In the genomic region with DNA sequence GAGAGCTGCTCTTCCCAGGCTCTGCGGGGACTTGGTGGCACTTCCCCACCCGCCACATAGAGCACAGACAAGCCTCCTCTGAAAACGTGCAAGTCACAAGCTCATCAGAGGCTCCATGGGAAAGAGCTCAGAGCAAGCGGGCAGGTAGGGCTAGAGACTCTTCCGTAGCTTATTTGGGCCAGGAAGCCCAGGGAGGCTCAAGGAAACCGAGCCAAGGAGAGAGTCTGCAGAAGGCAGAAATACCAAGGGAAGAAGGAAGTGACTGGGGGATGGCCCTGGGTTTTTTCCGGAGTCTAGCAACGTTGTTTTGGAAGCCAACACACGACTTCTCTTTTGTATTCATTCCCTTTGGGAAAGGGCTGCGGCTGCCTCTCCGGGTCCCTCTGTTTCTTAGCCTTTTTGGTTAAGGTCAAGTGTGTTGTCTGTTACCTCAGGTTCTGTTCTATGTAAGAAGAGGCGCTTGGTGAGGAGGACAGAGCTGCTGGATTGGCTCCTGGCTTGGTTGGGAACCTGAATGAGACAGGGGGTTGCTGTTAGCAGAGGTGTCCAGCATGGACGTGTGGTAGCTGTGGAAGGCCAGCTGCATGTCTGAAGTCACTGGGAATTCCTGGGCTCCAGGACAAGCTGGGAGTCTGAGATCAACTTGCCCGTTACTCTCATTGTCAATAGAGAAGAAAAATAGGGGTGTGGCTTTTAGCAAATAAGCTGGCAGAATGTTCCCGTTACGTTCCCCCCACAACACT, we compare ENCODE assay signal across 9 mouse cellular contexts.
DNase-seq lines count a peak whose midpoint lies in the region; ATAC-seq and TF ChIP-seq lines count a peak whose summit lies in the region.
"Had no signal": no experiment of that assay in that cellular context is flagged by ENCODE, and none has a peak within 500 bp of the region (broad histone marks: within the 10 kb centered on the region; RNA-seq: fewer than 3 reads in every experiment).

No protein-coding gene starts in this region.

- H3K4me1 ChIP-seq in midbrain, embryonic 16.5 days (ENCODE audit: control insufficient read depth, insufficient read depth, low read length), result no peaks in the 10 kb centered on the region; the same call in 1 of the 2 replicates
- peaks cover 14% of the 10 kb centered on the region for H3K4me1 ChIP-seq in midbrain, embryonic 14.5 days (ENCODE audit: control insufficient read depth, insufficient read depth, low read length)
- no peaks in the 10 kb centered on the region for H3K4me1 ChIP-seq in stomach, embryonic 16.5 days (ENCODE audit: control insufficient read depth, insufficient read depth, low read length)

- H3K4me2 ChIP-seq in midbrain, embryonic 16.5 days (ENCODE audit: low read length), result no peak overlapping the region
- no peak overlapping the region for H3K4me2 ChIP-seq in midbrain, embryonic 14.5 days (ENCODE audit: low read length)
- no peak overlapping the region for H3K4me2 ChIP-seq in stomach, embryonic 16.5 days (ENCODE audit: low read depth, low read length)
- H3K4me2 ChIP-seq: forebrain, embryonic 15.5 days had no signal

- H3K27ac ChIP-seq in gastrocnemius, adult 2 months, result peak overlapping the region; percentile 81
- peak overlapping the region; percentile 14; the same call in 1 of the 2 replicates for H3K27ac ChIP-seq in midbrain, embryonic 16.5 days (ENCODE audit: low read length)
- H3K27ac ChIP-seq in midbrain, embryonic 14.5 days (replicated peaks; ENCODE audit: low read depth, low read length), result no peak overlapping the region
- peak overlapping the region; percentile 43; the same call in 1 of the 2 replicates for H3K27ac ChIP-seq in stomach, embryonic 16.5 days (ENCODE audit: low read length)
- H3K27ac ChIP-seq: forebrain, embryonic 15.5 days had no signal

- no peak for ATAC-seq in midbrain, embryonic 16.5 days
- ATAC-seq in midbrain, embryonic 14.5 days (ENCODE audit: low FRiP score, low TSS enrichment), result no peak
- no peak for ATAC-seq in stomach, embryonic 16.5 days (ENCODE audit: insufficient read depth, low FRiP score)
- ATAC-seq: forebrain, embryonic 15.5 days had no signal

- no peaks in the 10 kb centered on the region for H3K36me3 ChIP-seq in midbrain, embryonic 16.5 days (ENCODE audit: control insufficient read depth, insufficient read depth, low read length)
- H3K36me3 ChIP-seq in midbrain, embryonic 14.5 days (ENCODE audit: control insufficient read depth, insufficient read depth, low read length), result no peaks in the 10 kb centered on the region
- H3K36me3 ChIP-seq in stomach, embryonic 16.5 days (ENCODE audit: control insufficient read depth, insufficient read depth, low read length), result no peaks in the 10 kb centered on the region
- H3K36me3 ChIP-seq: forebrain, embryonic 15.5 days had no signal

- DNase-seq in gastrocnemius, adult 2 months, result no peak
- no peak for DNase-seq in gastrocnemius, postnatal 25 days
- DNase-seq in midbrain, embryonic 14.5 days, result no peak
- peak; percentile 29 for DNase-seq in kidney, adult 9 months
- DNase-seq in urinary bladder, postnatal 14 days (ENCODE audit: low spot score), result no peak
- no peak for DNase-seq in retina, embryonic 14.5 days (ENCODE audit: low spot score)

- no peak for TF ChIP-seq CTCF in gastrocnemius, adult 2 months (IDR thresholded peaks at IDR 0.05)

- 76% methylated on average over 16 of the region's 16 CpGs for WGBS in midbrain, embryonic 16.5 days
- WGBS in midbrain, embryonic 14.5 days, result 82% methylated on average over 16 of the region's 16 CpGs
- WGBS in stomach, embryonic 16.5 days, result 57% methylated on average over 16 of the region's 16 CpGs

- peak overlapping the region; percentile 33; the same call in 1 of the 2 replicates for H3K4me3 ChIP-seq in gastrocnemius, adult 2 months
- H3K4me3 ChIP-seq in midbrain, embryonic 16.5 days (ENCODE audit: low read depth, low read length), result no peak overlapping the region
- H3K4me3 ChIP-seq in midbrain, embryonic 14.5 days (replicated peaks; ENCODE audit: low read depth, low read length), result no peak overlapping the region
- no peak overlapping the region for H3K4me3 ChIP-seq in stomach, embryonic 16.5 days (replicated peaks; ENCODE audit: low read length)
- H3K4me3 ChIP-seq: forebrain, embryonic 15.5 days had no signal

- H3K27me3 ChIP-seq in midbrain, embryonic 16.5 days (ENCODE audit: control insufficient read depth, insufficient read depth, low read depth, low read length), result no peaks in the 10 kb centered on the region
- H3K27me3 ChIP-seq in midbrain, embryonic 14.5 days (ENCODE audit: control insufficient read depth, insufficient read depth, low read length), result no peaks in the 10 kb centered on the region
- H3K27me3 ChIP-seq in stomach, embryonic 16.5 days (ENCODE audit: control insufficient read depth, insufficient read depth, low read length), result no peaks in the 10 kb centered on the region
- H3K27me3 ChIP-seq: forebrain, embryonic 15.5 days had no signal

- H3K9ac ChIP-seq in midbrain, embryonic 16.5 days (ENCODE audit: low read depth, low read length), result no peak overlapping the region
- no peak overlapping the region for H3K9ac ChIP-seq in midbrain, embryonic 14.5 days (replicated peaks; ENCODE audit: low read length)
- no peak overlapping the region for H3K9ac ChIP-seq in stomach, embryonic 16.5 days (ENCODE audit: low read length)
- H3K9ac ChIP-seq: forebrain, embryonic 15.5 days had no signal

- no peaks in the 10 kb centered on the region for H3K9me3 ChIP-seq in midbrain, embryonic 16.5 days (replicated peaks; ENCODE audit: control insufficient read depth, low read length, poor library complexity, severe bottlenecking)
- no peaks in the 10 kb centered on the region for H3K9me3 ChIP-seq in midbrain, embryonic 14.5 days (ENCODE audit: control insufficient read depth, low read length)
- H3K9me3 ChIP-seq in stomach, embryonic 16.5 days (replicated peaks; ENCODE audit: control insufficient read depth, low read length), result no peaks in the 10 kb centered on the region
- H3K9me3 ChIP-seq: forebrain, embryonic 15.5 days had no signal

- intact Hi-C loops in gastrocnemius, adult 2 months (cut with DNase I), result loop anchor here (5.0 kb wide), 2 partner anchors 38 to 88 kb away; no protein-coding TSS in a partner anchor
